Mouse (Mus musculus) thymus, adult 18-20 months (tissue): ENCODE results near the gene Timp3.

Experiments
- DNase-seq, 2 experiments: peaks; one replicate each; pipeline ENCODE4 v3.0.0; 2022; ENCODE audit warnings: mixed read lengths in 2 of 2

Gene Timp3

DNA sequence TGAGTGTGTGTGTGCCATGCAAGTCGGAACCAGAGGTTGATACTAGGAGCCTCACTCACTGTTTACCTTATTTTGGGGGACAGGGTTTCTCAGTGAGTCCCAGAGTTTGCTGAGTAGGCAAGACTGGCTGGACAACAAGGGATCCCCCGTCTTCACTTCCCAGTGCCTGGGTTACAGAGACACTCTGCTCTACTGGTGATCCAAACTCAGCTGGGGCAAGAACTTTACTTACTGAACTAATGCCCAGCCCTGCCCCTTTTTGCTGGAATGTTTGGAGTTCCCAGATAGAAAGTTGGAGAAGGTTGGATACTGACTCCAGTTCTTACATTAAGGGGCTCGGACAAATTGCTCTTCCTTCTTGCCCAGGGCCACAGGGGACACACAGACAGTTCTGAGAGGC, 89.2 kb downstream of the Timp3 start:
- DNase-seq = no peak

DNA sequence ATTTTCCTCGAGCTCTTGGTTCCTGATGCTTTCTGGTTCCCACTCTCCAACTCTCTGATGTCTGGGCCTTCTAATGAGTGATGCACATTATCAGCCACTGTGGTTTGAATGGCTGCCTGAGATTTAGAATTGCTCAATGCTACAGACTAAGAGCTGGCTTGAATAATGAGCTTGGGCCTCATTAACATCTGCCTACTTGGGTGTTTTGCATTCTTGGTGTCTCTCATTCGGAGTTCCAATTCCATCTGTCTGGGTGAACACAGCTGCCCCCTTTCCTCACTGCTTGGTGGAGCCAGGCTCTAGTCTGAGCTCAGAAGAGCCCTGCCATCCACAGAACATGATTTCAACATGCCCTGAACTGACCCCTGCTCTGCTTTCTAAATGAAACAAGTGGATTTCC, 89.7 kb downstream of the Timp3 start:
- no peak for DNase-seq

DNA sequence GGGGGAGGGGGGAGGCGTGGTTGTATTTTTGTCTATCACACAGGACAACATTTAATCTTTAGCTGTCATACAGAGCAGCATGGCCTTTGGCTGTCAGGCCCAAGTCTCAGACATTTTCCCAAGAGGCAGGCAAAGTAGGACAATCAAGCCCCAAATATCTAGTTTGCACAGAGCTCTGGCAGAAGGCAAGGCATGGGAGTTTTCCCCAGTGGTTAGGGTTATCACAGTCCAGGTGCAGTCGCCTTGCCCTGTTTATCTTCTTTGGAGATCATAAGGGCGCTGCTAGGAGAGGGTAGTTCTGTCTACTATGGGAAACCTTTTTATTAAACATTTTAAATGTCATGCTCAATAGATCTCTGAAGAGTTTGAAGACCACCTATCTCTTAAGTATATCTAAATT, 92.2 kb downstream of the Timp3 start:
- no peak for DNase-seq

DNA sequence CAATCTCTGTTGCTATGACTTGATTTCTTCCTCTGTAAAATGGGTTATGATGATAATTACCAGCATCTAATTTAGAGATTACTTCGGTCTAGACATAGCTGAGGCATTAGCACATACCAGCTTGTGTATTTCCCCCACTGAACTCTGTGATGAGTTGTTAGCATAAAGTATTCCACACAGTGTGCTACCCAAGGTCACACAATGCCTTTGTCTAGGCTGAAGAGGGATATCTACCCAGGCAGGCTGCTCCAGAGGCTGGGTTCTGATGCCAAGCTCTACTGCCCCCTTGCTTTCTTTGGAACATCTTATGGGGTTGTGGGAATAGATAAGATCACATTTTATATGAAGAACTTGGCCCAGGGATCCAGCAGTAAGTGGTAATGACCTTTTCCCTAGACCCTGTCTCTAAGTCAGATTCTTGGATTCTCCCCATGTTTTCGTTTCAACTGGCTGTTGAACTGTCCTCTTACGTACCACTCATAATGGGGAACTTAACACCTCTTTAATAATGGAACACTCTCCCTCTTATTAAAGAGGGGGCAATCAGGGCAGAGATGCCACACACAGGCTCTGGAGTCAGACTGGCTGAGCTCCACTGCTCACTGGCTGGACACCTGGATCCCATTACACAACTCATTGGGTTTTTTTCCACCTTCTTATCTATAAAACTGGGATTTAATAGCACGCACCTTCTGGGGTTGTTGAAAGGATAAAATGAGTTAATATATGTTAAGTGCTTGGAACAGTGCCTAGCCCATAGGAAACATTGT, 97.6 kb downstream of the Timp3 start:
- DNase-seq = no peak

DNA sequence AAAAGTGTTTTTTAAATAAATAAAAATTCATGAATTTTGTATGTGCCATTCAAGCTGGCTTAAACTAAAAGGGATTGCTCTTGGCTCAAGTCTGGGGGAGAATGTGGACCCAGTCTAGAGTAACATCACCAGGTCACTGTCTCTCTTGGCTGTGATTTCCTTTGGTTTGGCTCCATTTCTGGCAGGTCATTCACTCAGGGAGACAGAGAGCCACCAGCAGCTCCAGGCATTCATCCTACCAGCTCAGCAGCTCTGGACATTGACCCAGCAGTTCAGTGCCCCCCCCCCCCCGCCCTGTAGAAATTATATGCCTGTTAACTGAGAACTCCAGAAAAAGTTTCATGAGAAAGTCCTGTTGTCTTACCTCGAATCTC, 98.2 kb downstream of the Timp3 start:
- no peak for DNase-seq
